Mouse (Mus musculus) cortical plate, adult 2 months (tissue): ENCODE data around the gene Olfml3.

Experiments used
- CTCF ChIP-seq: fragments of 200-500 bp; IDR thresholded peaks from 2 replicates; pipeline ENCODE4 v1.5.1; 2011; ENCODE audit warnings: mild to moderate bottlenecking, control low read depth, low read length; ENCODE audit not compliant: insufficient read depth; ENCODE audit errors: extremely low read depth
- POLR2A ChIP-seq: fragments of 200-500 bp; IDR thresholded peaks from 2 replicates; pipeline ENCODE4 v1.6.1; 2011; ENCODE audit warnings: mild to moderate bottlenecking, low read length, control low read depth; ENCODE audit not compliant: insufficient read depth; ENCODE audit errors: extremely low read depth

DNA sequence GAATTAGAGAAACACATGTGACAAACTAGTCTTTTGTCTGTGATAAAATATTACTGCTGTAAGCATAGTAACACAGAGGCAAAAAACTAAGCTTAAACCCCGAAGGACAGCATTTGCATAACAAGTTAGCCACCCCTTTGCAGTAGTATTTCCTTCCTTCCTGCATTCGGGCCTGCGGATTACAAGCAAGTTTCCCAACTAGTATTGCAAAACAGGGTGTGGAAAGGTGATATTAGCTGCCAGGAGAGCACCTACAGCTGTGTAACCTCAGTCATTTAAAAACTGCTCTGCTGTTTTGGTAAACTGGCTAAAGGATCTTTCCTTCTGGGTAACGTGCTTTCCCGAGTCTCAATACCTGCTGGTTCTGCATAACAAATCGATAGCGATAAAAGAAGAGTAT is 49.4 kb upstream of the Olfml3 start:
- TF ChIP-seq POLR2A, result no peak
- no peak for TF ChIP-seq CTCF
